Mouse (Mus musculus) T-helper 2 cell (primary cell): ENCODE results near the gene Sigirr.

Experiments
- in situ Hi-C: fragments of 300-600 bp; cut with MboI, MseI; formaldehyde crosslinking; loops from one replicate; pipeline ENCODE4 v1.15.1; 2025; ENCODE audit warnings: high pct_unique_total_duplicates

The Sigirr gene

GRCm38 (mm10) chr7:141099911-141100691 lies at the start of gene Sigirr:
Gene Sigirr, minus strand, starts transcription at chr7:141100572.
- in situ Hi-C loops, result no loop called here

DNA sequence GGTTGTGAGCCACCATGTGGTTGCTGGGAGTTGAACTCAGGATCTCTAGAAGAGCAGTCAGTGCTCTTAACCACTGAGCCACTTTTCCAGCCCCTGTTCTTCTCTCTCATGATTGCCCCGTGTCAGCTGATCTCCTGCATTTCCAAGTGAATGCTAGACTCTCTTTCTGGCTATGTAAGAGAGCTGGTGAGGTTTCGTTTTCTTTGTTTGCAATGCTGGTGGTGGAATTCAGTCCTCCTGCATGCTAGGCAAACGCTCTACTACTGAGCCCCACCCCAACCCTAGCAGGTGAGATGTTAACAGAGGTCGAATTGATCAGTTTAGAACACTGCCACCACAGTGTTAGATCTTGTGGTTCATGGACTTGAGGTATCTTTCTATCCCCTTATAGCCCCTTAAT lies 48.3 kb upstream of the Sigirr start:
- in situ Hi-C loops, result no loop called here

DNA sequence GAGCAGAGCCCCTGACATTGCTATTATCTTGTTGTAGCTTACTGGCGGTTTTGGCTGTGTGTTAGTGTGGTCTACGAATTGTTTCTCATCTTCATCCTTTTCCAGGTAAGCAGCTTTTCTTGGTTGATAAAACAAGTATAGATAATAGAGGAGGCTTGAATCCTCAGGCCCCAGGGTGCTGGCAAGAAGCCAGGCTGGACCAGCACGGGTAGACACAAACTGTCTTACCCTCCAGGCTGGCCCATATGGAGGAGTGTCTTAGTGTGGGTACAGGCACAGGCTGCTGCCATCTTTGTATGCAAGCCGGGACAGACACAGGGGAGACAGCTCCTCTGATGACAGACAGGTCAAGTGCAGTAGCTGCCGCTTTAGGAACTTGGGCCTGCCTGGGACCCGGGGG lies 46.7 kb upstream of the Sigirr start:
- in situ Hi-C loops, result no loop called here

- in situ Hi-C loops, result no loop called here
Measured at GRCm38 (mm10) chr7:141146043-141146595, 45.7 kb upstream of the Sigirr start.

DNA sequence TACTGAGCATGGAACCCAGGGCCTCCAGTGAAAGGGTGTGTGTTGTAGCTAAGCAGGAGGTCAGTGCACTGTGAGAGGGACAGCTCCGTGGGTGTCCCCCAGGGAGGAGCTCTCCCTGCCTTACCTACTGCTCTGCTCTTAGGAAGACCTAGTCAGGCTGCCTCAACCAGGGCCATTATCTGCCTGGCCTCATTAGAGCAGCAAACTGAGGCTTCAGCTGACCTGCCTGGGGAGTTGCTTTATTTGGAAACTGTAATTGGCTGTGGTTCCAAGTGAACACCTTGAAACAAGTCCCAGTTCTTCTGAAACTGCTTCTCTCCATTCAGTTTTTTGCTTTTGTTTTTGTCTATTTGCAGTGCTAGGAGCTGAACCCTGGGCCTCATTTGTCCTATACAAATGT lies 45.0 kb upstream of the Sigirr start:
- in situ Hi-C loops, result no loop called here

DNA sequence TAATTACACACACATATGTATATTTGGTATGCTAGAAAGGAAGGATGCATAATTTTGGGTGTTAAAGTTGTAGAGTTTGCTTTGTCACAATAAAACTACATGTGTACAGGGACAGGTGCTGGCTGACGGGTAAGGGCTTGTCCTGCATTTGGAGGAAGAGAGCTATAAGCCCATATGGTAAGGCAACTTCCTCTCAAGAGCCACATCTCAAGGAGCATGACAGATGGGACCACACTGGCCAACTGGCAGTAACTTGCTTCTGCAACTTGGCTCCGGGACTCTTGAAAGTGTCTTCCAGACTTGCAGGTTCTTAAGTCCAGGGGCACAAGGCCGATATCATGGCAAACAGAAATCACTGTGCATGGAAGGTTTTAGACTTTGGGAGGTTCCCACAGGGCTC lies 44.3 kb upstream of the Sigirr start:
- in situ Hi-C loops, result no loop called here

DNA sequence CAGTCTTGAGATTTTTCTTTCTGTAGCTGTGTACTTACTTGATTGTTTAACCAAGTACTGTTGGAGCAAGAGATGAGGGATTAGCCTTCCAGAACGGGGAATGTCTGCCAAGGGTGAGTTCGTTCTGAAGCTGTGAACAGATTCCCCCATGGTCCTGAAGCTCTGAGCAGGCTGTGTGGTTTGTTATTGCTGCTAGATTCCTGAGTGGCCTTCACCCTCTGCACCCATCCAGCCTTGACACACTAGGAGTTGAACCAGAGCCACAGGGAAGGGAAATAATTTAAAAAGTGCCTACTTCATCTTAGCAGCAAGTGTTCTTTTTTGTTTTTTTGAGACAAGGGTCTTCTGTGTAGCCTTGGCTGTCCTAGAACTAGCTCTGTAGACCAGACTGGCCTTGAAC lies 43.5 kb upstream of the Sigirr start:
- in situ Hi-C loops, result no loop called here

GRCm38 (mm10) chr7:141143112-141143511 lies 42.7 kb upstream of the Sigirr start:
- in situ Hi-C loops, result no loop called here

DNA sequence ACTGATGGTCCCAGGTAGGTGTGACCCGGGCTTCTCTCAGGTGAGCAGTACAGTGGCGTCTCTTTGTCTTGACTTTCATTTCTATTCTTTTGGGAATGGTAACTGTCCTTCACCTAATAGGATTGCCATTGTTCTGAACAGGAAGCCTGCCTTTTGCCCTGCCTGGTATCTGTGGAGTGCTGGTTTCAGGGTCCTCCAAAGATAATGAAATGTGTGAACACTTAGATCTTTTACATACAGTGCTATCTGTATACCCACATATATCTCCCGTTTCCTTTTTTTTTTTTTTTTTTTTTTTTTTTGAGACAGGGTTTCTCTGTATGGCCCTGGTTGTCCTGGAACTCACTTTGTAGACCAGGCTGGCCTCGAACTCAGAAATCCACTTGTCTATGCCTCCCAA lies 41.0 kb upstream of the Sigirr start:
- in situ Hi-C loops, result no loop called here

- in situ Hi-C loops, result loop anchor here (5.0 kb wide), 1 partner anchor 40 kb away; no protein-coding TSS in a partner anchor
Measured at GRCm38 (mm10) chr7:141131904-141132755, 31.8 kb upstream of the Sigirr start.

DNA sequence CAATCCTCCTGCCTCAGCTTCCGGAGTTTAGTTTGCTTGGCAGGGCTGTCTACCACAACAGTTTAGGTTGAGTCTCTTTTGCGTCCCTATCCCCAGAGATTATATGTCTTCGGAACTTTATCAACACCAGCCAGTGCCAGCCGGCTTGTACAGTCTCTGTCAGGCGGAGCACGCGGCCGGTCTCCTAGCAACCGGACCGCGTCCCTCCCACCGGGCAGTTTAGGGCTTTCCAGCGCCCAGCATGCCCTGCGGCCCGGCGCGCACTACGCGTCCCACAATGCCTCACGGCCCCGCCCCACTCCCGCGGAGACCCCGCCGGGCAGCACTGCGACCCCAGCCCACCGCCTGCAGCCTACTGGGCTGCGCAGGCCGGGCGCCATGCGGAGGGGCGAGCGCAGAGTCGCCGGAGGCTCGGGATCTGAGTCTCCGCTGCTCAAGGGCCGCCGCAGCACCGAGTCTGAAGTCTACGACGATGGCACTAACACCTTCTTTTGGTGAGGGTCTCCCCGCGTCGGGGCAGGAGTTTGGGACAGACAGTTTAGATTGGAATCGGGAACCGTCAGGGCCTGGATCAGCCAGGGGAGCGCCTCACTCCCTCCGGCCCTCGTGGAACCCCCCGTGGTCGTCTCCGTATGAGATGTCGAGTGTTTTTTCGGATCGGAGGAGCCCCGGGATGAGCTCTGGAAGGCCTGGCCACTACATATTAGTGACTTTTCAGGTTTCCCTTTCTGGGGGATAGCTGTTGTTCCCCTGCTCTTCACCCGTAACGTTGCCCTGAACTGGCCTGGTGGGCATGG lies 30.9 kb upstream of the Sigirr start:
- in situ Hi-C loops, result loop anchor here (5.0 kb wide), 1 partner anchor 39 kb away; no protein-coding TSS in a partner anchor

DNA sequence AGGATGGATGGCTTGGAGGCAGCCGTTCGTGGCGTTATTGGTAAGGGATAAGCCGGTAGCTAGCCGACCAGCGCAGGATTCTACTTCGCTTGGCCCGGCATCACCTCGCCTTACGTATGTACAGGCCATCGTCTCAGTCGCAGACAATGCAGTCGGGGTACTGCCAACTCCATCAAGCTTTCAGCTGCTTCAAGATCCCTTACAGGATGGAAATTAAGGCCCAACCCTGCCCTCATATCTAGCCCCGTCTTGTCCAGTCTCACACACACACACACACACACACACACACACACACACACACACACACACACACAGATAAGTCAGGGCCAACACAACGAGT lies 23.1 kb upstream of the Sigirr start:
- in situ Hi-C loops, result no loop called here

GRCm38 (mm10) chr7:141122689-141123516 lies 22.5 kb upstream of the Sigirr start:
- in situ Hi-C loops, result no loop called here

DNA sequence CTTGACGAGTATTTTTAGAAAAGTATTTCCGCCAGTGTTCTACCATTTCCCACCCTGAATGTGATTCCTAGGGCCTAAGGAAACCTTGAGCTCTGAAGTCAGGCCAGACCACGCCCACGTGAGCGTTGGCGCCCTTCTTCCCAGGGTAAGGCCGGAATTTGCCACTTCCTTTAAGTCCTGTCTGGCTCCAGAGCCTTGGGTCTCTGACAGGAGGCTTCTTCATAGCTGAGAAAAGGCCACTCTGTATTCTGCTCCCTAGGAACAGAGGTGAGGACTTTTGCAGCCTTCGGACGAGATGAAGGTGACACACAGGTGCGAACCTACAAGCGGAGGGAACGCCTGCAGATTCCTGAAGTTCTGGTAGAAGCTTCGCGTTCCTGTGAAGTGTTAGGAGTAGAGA lies 21.9 kb upstream of the Sigirr start, which contains the start of gene Ptdss2:
Gene Ptdss2, plus strand, starts transcription at position 138 of the 400 bp plus-strand sequence.
- in situ Hi-C loops, result no loop called here

GRCm38 (mm10) chr7:141121051-141121531 lies 20.7 kb upstream of the Sigirr start:
- in situ Hi-C loops, result no loop called here

- in situ Hi-C loops, result no loop called here
Measured at GRCm38 (mm10) chr7:141120605-141121004, 20.2 kb upstream of the Sigirr start.

GRCm38 (mm10) chr7:141119487-141119886 lies 19.1 kb upstream of the Sigirr start:
- in situ Hi-C loops, result no loop called here

GRCm38 (mm10) chr7:141117636-141118035 lies 17.3 kb upstream of the Sigirr start, which contains the start of gene Ano9:
Gene Ano9, minus strand, starts transcription at chr7:141117806.
- in situ Hi-C loops, result no loop called here

- in situ Hi-C loops, result no loop called here
Measured at GRCm38 (mm10) chr7:141115874-141116273, 15.5 kb upstream of the Sigirr start.

GRCm38 (mm10) chr7:141103161-141103560 lies 2.8 kb upstream of the Sigirr start:
- in situ Hi-C loops, result no loop called here
